Mouse (Mus musculus) gastrocnemius, adult 2 months (tissue): Measurements from ENCODE around the gene Kdm5b. TPM values are rescaled to one million over a fixed set of nuclear protein-coding genes. Genes with fewer than 3 reads are reported as not detected.
"Not testable (repeated sequence)": the region's sequence is repeated elsewhere in the genome, so short reads cannot be mapped to it uniquely, and the experiment has no call there.

Source experiments
- DNase-seq: peaks from one replicate; pipeline ENCODE4 v3.0.0; 2022
- H3K27ac ChIP-seq: fragments of 200-600 bp; 2 replicates; pipeline ENCODE4 v1.8.1; 2022; ENCODE audit warnings: mild to moderate bottlenecking
- H3K4me3 ChIP-seq: fragments of 200-600 bp; 2 replicates; pipeline ENCODE4 v1.8.1; 2022; ENCODE audit warnings: mild to moderate bottlenecking, moderate library complexity
- CTCF ChIP-seq: fragments of 200-600 bp; IDR thresholded peaks from 2 replicates; pipeline ENCODE4 v1.8.1; 2022; ENCODE audit warnings: antibody characterized with exemption, mild to moderate bottlenecking, moderate library complexity
- intact Hi-C: fragments of 180-260 bp; cut with DNase I; formaldehyde crosslinking; loops from one replicate; pipeline ENCODE4 v1.15.1; 2025
- long read RNA-seq, 2 experiments: library from polyadenylated mRNA; stranded (forward); transcript quantifications; one replicate each; pipeline ENCODE4 v2.0.0; 2021
- total RNA-seq, 2 experiments: library from RNA; stranded (reverse); gene quantifications; 2 replicates each; pipeline ENCODE4 v1.2.3; 2021

Gene Kdm5b
- 1 to 10 TPM; 9.7 to 9.8 TPM for total RNA-seq
- long read RNA-seq, experiment 1, full-length matches to known transcripts, result 2 of 3 reads
- long read RNA-seq, experiment 1, partial matches to known transcripts, result 1 of 3 reads
- long read RNA-seq, experiment 1, other reads (novel, unspliced or antisense), result 0 of 3 reads
- long read RNA-seq, experiment 2, full-length matches to known transcripts, result 3 of 5 reads
- long read RNA-seq, experiment 2, partial matches to known transcripts, result 0 of 5 reads
- long read RNA-seq, experiment 2, other reads (novel, unspliced or antisense), result 2 of 5 reads

GRCm38 (mm10) chr1:134559976-134560375 lies at the start of gene Kdm5b:
Gene Kdm5b (plus strand): TSS chr1:134560171.
- Histone ChIP-seq H3K4me3 (peak within 1 kb of the TSS; percentile 93), H3K27ac (peak within 1 kb of the TSS; percentile 96)
- intact Hi-C loops, result loop anchor here (5.0 kb wide), 1 partner anchor 43 kb away; no protein-coding TSS in a partner anchor
- TF ChIP-seq CTCF, result no peak
- DNase-seq, result peak; percentile 93

- intact Hi-C loops, result no loop called here
- no peak for TF ChIP-seq CTCF
- Histone ChIP-seq H3K4me3 (no peak overlapping the region), H3K27ac (no peak overlapping the region)
- DNase-seq, result no peak
Measured at GRCm38 (mm10) chr1:134512183-134512582, 47.8 kb upstream of the Kdm5b start.

GRCm38 (mm10) chr1:134512584-134512983 lies 47.4 kb upstream of the Kdm5b start:
- no peak for TF ChIP-seq CTCF
- H3K27ac ChIP-seq, result no peak overlapping the region
- intact Hi-C loops, result no loop called here
- no peak overlapping the region for H3K4me3 ChIP-seq
- DNase-seq, result no peak

GRCm38 (mm10) chr1:134513312-134513860 lies 46.6 kb upstream of the Kdm5b start:
- DNase-seq, result peak; percentile 47
- peak overlapping the region; percentile 72 for H3K4me3 ChIP-seq
- TF ChIP-seq CTCF, result no peak
- no peak overlapping the region; the same call in 1 of the 2 replicates for H3K27ac ChIP-seq
- intact Hi-C loops, result no loop called here

- peak overlapping the region; percentile 72 for H3K4me3 ChIP-seq
- H3K27ac ChIP-seq, result no peak overlapping the region; the same call in 1 of the 2 replicates
- TF ChIP-seq CTCF, result no peak
- no peak for DNase-seq
- intact Hi-C loops, result no loop called here
Measured at GRCm38 (mm10) chr1:134513876-134514590, 45.9 kb upstream of the Kdm5b start.

GRCm38 (mm10) chr1:134515891-134516290 lies 44.1 kb upstream of the Kdm5b start:
- Histone ChIP-seq H3K27ac (no peak overlapping the region), H3K4me3 (no peak overlapping the region)
- intact Hi-C loops, result loop anchor here (5.0 kb wide), 3 partner anchors 41 to 91 kb away; no protein-coding TSS in a partner anchor
- TF ChIP-seq CTCF, result no peak
- no peak for DNase-seq

GRCm38 (mm10) chr1:134516491-134517198 lies 43.3 kb upstream of the Kdm5b start:
- intact Hi-C loops, result loop anchor here (5.0 kb wide), 3 partner anchors 41 to 91 kb away; no protein-coding TSS in a partner anchor
- DNase-seq, result no peak
- Histone ChIP-seq H3K27ac (no peak overlapping the region), H3K4me3 (no peak overlapping the region)
- TF ChIP-seq CTCF, result no peak

GRCm38 (mm10) chr1:134517841-134518240 lies 42.1 kb upstream of the Kdm5b start:
- not testable (repeated sequence) for DNase-seq, H3K4me3 ChIP-seq, H3K27ac ChIP-seq
- intact Hi-C loops, result loop anchor here (5.0 kb wide), 3 partner anchors 39 to 89 kb away; no protein-coding TSS in a partner anchor

- peak; percentile 85 for TF ChIP-seq CTCF
- Histone ChIP-seq H3K27ac (no peak overlapping the region), H3K4me3 (peak overlapping the region; percentile 21; the same call in 1 of the 2 replicates)
- intact Hi-C loops, result loop anchor here (5.0 kb wide), 3 partner anchors 39 to 89 kb away; no protein-coding TSS in a partner anchor
- peak; percentile 83 for DNase-seq
Measured at GRCm38 (mm10) chr1:134518677-134519076, 41.3 kb upstream of the Kdm5b start.

- DNase-seq, H3K4me3 ChIP-seq, H3K27ac ChIP-seq: not testable (repeated sequence)
- intact Hi-C loops, result loop anchor here (5.0 kb wide), 3 partner anchors 38 to 88 kb away; no protein-coding TSS in a partner anchor
Measured at GRCm38 (mm10) chr1:134519201-134519600, 40.8 kb upstream of the Kdm5b start.

GRCm38 (mm10) chr1:134520001-134520721 lies 39.8 kb upstream of the Kdm5b start:
- no peak for DNase-seq
- intact Hi-C loops, result no loop called here
- H3K4me3 ChIP-seq, result no peak overlapping the region
- no peak for TF ChIP-seq CTCF
- H3K27ac ChIP-seq, result no peak overlapping the region

- no peak for TF ChIP-seq CTCF
- no peak overlapping the region for H3K4me3 ChIP-seq
- intact Hi-C loops, result no loop called here
- DNase-seq, result no peak
- H3K27ac ChIP-seq, result no peak overlapping the region
Measured at GRCm38 (mm10) chr1:134521163-134521562, 38.8 kb upstream of the Kdm5b start.
